Mouse (Mus musculus) MN1 (cell line): ENCODE results near the gene Zfhx3.

Source experiments
- DNase-seq: peaks from one replicate; pipeline ENCODE4 v3.0.0-alpha.2; 2016; ENCODE audit warnings: low spot score

The Zfhx3 gene

DNA sequence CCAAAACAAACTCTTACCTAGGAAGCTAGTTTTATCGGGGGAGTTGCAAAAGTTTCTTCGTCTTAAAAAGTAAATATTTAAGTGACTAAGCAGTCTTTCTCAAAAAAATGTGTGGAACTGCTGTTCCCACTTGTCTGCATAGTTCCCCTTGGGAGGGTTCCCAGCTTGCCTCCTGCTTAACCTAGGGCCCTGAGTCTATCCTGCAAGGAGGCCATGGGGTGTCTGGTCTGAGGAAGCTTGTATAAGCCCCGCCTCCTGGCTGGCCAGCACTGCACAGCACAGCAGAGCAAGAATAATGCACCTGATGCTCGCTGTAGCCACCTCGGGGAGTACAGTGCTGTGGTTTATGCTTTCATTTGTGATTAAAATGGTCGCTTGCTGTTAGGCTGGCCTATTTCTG is 775.6 kb downstream of the Zfhx3 start:
- peak; percentile 17 for DNase-seq

DNA sequence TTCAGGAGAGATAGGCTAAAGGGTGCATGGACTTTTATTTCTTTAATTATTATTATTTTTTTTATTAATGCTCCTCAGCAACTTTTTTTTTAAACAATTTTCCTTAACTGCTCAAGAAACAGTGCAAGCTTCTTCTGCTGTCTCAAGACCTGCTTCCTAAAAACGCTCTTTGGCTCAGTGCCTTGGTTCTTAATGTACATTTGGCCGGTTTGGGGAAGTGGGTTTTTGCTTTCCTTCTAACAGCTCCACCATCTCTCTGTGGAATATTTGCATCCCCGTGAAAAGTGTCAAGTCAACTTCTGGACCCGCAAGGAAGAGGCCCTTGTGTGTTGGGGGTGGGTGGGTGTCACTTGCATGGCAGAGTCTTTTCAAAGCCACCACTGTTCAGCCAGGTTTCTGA is 778.4 kb downstream of the Zfhx3 start:
- no peak for DNase-seq

DNA sequence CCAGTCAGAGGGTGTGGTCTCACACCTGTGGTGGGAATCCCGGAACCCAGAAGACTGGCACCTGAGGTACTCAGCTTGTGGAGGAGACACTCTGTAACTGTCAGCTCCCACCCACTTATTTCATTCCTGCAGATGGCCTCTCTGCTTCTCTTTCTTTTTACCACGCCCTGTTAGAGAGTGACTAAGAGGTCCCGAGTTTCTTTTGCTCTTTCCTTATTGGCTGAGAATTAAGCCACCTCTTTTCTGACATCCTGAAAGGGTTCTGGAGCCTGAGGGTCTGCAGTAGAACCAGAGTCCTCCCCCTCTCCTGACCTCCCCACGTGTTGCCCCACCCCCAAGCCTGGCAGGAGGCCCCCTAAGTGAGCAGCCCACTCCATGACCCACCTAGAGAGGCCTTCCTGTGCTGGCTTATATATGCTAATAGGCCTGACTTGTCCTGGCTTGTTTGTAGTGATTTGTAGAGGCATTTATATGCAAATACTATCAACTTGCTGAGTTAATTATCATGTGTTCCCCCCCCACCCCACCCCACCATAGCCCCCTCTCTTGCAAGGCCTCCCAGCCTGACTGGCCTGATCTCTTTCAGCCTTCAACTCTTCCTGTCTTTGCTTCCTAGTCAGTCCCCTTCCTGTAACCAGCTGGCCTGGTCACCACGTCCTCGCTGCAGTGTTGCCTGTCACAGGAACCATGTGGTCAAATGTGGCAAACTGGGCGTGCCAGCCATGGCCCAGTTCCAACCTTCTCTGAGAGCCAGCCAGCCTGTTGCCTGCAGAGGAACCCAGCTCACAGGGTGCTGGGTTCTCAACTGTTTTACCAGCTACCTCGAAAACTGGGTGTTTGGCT is 780.4 kb downstream of the Zfhx3 start:
- DNase-seq = peak; percentile 85

DNA sequence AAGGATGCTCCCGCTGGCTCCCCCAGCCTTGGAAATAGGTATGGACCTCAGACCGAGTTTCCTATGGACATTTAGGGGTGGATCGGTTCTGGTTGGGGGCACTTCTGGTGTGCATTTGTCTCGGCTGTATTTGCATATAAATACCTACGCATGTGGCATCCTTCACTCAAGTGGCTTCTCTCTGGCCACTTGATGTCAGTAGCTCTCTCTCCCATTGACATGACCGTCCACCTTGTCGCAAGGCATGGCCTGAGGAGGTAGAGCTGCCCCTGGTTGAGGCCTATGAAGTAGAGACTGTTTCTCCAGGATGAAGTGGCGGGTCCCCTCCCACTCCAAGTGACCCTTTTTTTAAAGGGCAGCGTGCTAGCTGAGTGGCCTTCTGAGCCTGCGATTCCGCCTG is 781.2 kb downstream of the Zfhx3 start:
- DNase-seq = no peak

DNA sequence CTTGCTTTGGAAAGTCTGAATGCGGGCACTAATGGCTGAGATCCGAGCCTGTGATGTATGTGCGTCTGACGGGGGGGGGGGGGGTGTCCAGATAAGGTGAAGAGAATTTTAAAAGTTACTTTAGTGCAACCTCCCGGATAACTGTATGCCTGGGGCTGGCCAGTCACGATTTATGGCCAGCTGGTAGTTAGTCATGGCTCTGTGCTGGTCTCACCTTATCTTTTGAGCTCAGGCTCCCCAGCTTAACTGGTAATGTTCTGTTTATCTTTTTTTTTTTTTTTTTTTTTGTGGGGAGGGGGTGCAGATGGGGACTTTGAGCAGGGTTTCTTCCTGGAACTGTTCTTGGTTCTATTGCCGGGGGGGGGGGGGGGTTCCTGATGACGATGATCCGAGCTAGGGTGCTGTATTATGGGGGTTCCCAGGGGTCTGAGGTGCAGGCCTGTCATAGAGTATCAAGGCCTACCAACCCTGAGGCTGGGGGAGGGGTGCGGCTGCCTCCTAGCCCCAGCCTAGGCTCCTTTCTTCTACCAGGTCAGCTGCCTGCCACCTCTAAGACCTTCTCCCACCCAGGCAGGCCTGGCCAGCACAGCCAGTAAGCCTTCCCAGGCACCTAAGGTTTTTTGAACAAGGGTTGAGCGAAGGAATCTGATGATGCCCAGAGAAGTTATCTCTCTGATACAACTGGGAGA is 782.5 kb downstream of the Zfhx3 start:
- DNase-seq = no peak

DNA sequence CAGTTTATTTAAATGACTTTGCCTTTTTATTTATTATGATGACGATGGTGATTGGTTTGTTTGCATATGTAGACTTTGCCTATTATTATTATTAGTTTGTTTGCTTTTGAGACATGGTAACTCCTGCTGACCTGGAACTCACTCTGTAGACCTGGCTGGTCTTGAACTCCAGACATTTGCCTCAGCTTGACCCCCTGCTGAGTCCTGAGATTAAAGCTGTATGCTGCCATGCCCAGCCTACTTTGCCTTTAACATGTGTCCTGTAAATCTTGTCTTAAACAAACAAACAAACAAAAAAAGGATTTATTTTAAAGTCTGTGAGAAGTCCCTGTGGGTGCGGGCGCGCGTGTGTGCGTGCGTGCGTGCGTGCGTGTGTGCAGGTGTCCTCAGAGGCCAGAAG is 783.2 kb downstream of the Zfhx3 start:
- no peak for DNase-seq

DNA sequence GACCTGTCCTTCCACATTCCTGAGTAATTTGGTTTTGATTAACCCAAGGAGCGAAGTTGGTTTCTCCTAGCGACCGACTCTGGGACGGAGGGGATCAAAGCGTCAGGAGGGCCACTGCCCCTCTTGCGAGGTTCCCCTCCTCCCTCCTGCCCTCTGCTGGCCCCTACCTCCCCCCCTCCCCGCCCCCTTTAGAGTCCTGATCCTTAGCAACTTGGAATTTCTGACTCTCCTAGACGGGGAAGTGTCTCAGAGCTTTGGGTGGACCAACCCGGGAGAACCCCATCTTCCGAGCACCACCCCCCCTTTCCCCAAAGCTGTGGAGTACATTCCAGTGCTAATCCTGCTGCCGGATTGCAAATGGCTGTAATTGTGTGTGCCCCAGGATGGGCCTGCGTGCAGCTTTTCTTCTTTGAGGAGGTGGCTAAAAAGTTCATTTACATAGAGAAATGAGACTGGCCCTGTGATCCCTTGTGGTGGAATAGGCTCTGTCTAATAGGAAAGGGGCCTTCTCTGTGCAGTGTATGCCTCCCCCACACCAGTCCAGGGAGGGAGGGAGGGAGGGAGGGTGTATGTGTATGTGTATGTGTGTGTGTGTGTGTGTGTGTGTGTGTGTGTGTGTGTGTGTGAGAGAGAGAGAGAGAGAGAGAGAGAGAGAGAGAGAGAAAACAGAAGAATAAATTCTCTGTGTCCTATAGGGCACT is 784.2 kb downstream of the Zfhx3 start:
- no peak for DNase-seq

DNA sequence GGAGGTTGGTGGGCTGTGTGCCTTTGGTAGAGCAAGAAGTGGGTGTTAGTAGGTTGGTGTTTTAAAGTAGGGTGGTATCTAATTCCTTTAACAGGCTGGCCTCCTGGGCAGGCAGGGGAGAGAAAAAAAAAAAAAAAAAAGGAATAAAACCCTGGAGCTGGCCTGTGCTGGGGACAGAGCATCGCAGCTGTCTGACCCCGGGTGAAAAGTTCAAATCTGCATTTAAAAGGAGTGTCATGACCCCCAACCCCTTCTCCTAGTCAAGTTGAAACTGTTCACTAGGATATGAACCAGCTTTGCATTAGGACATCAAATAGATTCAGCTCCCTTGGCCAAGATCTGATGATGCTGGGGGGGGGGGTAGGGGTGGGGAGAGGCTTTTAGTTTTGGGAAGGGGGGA is 786.7 kb downstream of the Zfhx3 start:
- no peak for DNase-seq

DNA sequence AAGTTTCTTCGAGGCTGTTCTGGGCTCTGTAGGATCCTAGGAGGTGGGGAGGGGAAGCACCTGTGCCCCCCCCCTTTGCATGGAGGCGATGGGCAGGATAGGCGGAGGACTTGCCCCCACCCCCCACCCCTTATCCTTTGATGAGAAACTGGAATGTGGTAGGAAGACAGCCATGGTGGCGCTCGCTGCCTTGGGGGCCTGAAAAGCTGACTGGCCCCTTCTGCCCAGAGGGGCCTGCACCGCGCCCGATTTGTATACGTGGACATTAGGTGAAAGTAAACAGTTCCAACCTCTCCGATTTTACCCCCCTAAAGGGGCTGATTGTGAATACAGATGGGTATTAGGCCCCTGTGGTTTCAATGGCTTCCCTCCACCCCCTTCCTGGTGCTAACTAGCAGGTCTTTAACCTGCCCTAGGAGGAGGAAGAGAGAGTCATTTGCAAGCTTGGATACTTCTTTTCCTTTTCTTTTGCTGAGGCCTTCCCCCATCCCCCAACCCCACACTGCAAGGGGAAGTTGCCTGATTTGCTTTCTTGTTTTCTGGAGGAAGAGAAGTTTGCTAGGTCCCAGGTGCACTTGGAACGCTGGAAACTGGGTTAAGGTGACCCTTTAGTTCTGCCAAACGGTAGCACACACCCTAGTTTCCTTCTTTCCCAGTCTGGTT is 787.4 kb downstream of the Zfhx3 start:
- no peak for DNase-seq

DNA sequence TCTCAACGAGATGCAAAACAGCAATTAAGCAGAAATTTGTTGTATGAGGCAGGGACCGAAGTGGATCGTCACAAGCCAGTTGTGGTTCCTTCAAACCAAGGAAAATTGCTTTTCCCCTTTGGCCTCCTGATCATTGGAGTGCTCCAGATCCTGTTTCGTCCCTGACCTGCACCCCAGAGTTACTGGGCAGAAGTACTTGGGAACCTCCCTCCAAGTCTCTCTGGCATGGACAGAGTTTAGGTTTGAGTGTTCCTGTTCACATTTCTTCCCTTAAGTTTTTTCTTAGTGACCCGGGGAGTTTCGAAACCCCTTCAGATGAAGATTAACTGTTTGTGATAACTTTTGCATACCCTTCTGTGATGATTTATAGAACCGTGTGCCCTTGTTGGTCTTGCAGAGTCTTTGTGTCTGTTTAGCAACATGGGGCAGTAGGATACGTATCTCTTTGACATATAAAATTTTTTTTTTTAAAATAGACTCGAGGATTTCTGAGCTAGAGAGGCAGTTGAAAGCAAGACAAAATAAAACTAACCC is 788.5 kb downstream of the Zfhx3 start:
- DNase-seq = no peak

DNA sequence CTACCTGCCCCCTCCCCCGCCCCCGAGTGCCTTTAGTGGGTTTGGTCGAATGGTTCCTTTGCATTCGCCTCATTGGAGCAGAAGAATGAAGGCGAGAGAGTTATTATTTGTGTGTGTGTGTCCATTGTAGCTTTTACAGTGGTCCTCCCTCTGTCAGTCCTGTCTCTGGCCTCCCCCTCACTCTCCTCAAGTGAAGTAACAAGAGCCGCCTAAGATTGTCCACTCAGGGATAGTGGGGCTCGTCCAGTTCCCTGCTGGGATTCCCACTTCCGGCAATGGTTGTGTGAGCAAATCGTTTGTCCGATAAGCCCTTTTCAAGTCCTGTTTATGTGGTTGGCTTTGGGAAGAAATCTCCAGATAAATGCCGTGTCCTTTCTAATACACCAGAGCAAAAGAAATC is 790.1 kb downstream of the Zfhx3 start:
- DNase-seq = no peak

DNA sequence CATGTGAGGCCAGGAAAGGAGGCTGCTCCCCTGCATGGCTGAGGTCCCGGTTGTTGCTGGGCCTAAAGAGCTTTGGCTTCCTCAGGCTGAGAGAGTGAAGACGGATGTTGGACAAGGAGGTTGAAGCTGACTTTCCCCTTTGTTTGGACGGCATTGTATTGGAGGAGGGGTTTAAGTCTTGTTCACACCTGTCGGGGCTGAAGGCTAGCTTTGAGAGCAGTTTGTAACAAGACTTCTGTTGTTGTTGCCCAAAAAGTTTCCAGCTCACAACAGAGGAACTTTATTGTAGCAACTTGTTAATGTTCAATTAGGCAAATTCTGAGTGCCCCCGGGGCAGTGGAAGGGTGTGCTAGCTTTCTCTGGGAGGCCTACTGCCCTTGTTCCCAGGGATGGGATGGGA is 790.9 kb downstream of the Zfhx3 start:
- no peak for DNase-seq

DNA sequence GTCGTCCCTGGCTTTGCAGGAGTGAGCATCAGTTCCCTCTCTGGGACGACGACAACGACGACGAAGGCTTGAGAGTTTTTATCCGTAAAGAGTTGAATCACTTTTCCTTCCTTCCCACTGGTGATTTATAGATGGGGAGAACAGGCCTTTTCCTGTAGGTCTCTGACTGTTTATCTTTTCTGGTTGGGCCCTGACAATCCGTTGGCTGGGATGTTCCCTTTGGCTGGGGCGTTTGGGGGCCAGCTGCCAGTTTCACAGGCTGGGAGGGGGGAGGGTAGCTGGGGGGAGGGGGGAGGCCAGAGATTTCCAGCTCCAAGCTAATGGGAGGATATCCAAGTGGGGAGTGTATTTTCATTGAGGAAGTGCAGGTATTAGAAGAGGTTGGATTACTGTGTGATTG is 794.0 kb downstream of the Zfhx3 start:
- no peak for DNase-seq

DNA sequence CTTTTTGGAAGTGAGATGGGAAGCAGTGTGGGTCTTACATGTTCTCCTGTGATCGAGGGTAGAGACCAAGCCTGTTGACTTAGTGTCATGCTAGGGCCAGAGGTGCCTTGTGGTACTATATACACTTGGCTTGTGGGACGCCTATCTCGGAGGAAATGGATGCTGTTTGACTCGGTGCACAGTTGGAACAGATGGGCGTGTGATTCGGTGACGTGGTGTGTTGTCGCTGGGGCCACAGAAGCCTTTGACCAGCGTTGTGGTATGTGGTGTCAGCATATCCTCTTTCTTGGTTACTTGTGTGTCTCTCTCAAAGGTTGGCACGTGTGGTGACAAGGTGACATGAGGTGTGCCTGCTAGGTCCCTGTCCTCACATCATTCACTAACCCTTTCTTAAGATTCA is 795.7 kb downstream of the Zfhx3 start:
- DNase-seq = no peak

DNA sequence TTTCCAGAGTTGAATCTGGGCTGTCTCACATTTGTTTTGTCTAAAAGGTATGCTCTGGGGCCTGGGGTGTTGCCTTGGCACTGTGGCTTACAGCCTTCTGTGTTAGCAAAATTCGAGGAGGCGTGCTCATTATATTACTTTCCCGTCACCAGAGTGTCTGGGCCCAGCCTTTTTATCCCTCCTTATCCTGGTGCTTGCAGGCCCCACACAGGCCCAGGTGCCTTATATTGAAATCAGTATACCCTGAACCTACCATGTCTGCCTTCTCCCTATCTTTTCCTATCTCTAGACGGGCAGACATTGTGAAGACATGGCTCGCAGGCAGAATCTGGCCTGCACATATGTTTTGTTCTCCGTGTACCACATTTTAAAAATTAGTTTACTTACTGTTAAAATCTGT is 797.1 kb downstream of the Zfhx3 start:
- DNase-seq = no peak

DNA sequence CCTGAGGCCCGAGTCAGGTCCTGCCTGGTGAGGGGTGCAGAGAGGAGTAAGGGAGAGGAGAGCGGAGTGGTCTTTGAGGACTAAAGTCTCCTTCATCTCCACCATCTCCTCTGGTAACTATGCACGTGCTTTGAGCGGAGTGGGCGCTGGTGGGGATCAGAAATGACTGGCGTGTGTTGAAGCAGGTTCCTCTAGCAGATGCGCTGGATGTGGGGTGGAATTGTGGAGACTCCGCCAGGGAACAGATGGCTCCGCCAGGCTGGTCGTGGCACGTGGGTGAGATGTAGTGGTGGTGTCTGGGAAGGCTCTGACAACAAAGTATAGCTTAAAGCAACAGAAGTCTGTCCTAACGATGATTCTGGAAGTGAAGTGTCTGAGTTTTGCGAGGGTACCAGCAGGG is 798.0 kb downstream of the Zfhx3 start:
- DNase-seq = no peak

DNA sequence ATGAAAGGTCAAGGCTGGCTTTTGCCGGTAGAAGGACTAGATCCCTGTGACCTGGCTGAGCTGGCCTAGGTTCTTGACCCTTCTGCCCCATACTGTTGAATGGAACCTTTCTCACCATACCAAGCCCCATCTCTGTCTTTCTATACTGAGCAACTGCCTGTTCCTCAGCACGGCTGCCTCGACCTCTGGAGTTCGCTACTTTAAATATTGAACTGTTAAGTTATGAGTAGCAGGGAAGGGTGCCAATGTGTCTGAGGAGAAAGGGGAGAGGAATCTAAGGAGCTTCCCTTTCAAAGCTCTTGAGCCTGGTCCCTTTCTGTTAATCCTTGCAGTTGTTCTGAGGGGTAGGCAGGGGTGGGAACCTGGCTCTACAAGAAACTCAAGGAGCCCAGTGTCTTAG is 799.2 kb downstream of the Zfhx3 start:
- DNase-seq = no peak

DNA sequence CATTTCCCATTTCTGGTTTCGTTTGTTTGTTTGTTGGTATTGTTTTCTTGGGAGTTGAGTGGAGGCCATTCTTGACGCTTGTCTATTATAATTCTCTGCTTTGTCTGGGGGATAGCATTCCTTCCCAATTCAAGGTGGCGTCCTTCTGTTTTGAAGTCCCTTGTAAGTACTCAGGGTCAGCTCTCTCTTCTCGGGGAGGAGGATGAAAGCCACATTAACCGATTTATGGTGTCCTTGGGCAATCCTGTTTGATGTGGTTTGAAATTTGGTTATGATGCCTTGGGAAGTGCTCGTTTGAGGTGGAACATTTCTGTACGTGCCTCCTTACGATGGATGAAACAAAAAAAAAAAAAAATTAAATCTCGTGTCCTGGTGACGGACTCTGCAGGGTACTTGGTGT is 800.0 kb downstream of the Zfhx3 start:
- no peak for DNase-seq

DNA sequence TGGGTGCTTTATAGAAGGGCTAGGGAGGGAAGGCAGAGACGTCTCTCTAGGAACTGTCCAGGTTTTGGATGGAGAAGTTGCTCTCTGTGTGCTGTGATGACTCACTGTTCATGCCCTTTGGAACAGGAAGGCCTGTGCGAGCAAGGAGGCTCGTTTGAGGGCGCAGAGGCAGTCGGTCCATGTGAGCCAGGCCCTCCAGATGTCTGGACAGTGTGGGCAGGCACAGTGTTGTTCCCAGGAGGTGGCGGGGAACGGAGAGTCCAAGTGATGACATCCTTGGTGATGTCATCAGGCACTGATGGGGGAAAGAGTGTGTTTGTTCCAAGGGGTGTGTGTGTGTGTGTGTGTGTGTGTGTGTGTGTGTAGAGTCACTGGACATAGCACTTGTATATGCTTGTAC is 800.8 kb downstream of the Zfhx3 start:
- DNase-seq = peak; percentile 66

DNA sequence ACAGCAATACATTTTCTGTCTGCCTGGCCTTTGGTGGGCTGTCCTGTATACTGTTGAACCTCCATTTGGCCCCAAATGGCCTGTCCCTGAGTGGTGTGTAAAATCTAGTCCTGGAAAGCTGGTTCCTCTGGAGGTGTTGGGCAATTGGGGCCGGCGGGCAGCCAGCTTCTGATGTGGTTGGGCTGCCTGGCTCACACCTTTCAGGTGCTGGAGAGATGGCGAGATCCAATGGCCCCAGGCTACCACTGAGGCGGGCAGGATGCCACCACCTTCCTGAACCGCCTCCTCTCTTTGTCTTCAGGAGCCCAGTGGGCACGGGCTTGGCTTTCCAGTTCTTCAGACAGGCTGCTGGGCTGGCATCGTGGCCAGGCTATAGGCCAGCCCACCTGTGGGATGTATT is 803.1 kb downstream of the Zfhx3 start:
- no peak for DNase-seq

DNA sequence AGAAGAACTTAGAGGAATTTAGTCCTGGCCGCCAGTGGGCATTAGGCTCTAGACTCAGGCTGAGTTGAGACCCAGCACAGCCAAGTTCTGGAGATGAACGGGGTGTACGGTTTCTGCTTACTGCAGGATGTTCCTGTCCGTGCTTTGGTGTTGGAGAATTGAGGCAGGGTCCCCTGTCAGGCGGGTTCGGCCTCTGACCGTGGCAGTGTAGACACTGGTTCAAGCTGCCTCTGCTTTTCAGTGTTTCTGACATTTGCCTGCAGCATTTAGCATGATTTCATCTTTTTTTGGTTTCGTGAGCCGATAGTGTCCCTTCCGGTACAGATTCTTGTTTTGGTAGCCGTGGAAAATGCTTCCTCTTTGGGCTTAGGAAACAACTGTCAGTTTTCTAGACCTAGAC is 805.7 kb downstream of the Zfhx3 start:
- no peak for DNase-seq

DNA sequence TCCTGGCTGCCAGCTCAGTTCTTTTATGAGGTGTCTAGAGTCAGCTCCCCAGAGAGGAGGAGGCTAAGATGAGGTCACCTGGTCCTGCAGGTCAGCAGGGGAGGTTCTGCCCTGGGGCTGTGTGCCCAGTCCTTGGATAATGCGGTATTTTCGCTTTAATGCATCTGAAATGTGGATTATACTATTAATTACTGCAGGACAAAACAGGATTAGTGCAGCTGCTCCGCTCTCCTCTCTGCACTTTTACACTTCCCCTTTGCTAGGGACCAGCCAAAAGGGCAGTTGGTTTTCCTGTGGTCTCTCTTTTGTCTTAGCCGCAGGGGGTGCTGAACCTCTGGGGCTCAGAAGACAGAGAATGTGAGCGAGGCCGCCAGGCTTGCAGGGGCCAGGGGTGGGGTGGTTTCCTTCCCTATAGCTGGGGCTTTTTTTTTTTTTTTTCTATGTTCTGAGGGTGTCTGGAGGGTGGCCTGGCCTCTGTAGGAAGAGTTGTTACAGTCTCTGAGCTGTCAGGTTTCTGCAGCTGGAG is 806.5 kb downstream of the Zfhx3 start:
- DNase-seq = peak; percentile 52
